Mouse (Mus musculus) right cerebral cortex, postnatal 36 days (tissue): ENCODE results near the gene Tln2.
A peak's percentile ranks its signal among the peaks of the same experiment; 100 is the strongest.

Experiments used
- DNase-seq, 2 experiments: peaks; one replicate each; pipeline ENCODE4 v3.0.0; 2022; ENCODE audit warnings: low spot score in 2 of 2, mixed read lengths in 1 of 2

Gene Tln2

GRCm38 (mm10) chr9:67276446-67276845, 283.1 kb downstream of the Tln2 start:
- DNase-seq = peak; percentile 31 to 36

GRCm38 (mm10) chr9:67274296-67274695, 285.2 kb downstream of the Tln2 start:
- DNase-seq = no peak

- DNase-seq = no peak
These were observed 286.1 kb downstream of the Tln2 start for GRCm38 (mm10) chr9:67273362-67273761.

- no peak for DNase-seq
These were observed 288.8 kb downstream of the Tln2 start for GRCm38 (mm10) chr9:67270734-67271133.

- DNase-seq = no peak
These were observed 289.4 kb downstream of the Tln2 start for GRCm38 (mm10) chr9:67270061-67270595.

GRCm38 (mm10) chr9:67267276-67267990, 292.1 kb downstream of the Tln2 start:
- no peak for DNase-seq

GRCm38 (mm10) chr9:67265513-67265912, 294.0 kb downstream of the Tln2 start:
- peak; percentile 13 to 19 for DNase-seq

GRCm38 (mm10) chr9:67264896-67265295, 294.6 kb downstream of the Tln2 start:
- no peak for DNase-seq

GRCm38 (mm10) chr9:67260835-67261599, 298.5 kb downstream of the Tln2 start:
- no peak for DNase-seq

GRCm38 (mm10) chr9:67250141-67250540, 309.4 kb downstream of the Tln2 start:
- no peak for DNase-seq

GRCm38 (mm10) chr9:67247365-67247950, 312.0 kb downstream of the Tln2 start:
- no peak for DNase-seq

GRCm38 (mm10) chr9:67245265-67245664, 314.2 kb downstream of the Tln2 start:
- DNase-seq = no peak

GRCm38 (mm10) chr9:67241683-67242082, 317.8 kb downstream of the Tln2 start:
- DNase-seq = no peak

GRCm38 (mm10) chr9:67240456-67240855, 319.0 kb downstream of the Tln2 start:
- no peak for DNase-seq

- DNase-seq = no peak
These were observed 322.5 kb downstream of the Tln2 start for GRCm38 (mm10) chr9:67236987-67237386.

- DNase-seq = no peak
These were observed 323.9 kb downstream of the Tln2 start for GRCm38 (mm10) chr9:67235441-67236217.

GRCm38 (mm10) chr9:67229033-67229432, 330.5 kb downstream of the Tln2 start:
- DNase-seq = no peak

GRCm38 (mm10) chr9:67220388-67220787, 339.1 kb downstream of the Tln2 start:
- DNase-seq = no peak

- DNase-seq = no peak
These were observed 341.5 kb downstream of the Tln2 start for GRCm38 (mm10) chr9:67218001-67218400.

GRCm38 (mm10) chr9:67214191-67214985, 345.1 kb downstream of the Tln2 start:
- DNase-seq = no peak

GRCm38 (mm10) chr9:67213275-67213674, 346.2 kb downstream of the Tln2 start:
- peak; percentile 23 to 59 for DNase-seq
